23 mouse cellular contexts compared by ENCODE assay signal in genomic region chr17:83708891-83709290, GRCm38 (mm10). TPM values are rescaled to one million over a fixed set of nuclear protein-coding genes. Genes with fewer than 3 reads are reported as not detected.
A peak's percentile ranks its signal among the peaks of the same experiment; 100 is the strongest.
DNase-seq lines count a peak whose midpoint lies in the region; ATAC-seq and TF ChIP-seq lines count a peak whose summit lies in the region.
"Had no signal": no experiment of that assay in that cellular context is flagged by ENCODE, and none has a peak within 500 bp of the region (broad histone marks: within the 10 kb centered on the region; RNA-seq: fewer than 3 reads in every experiment).

No protein-coding gene starts in this region.

- H3K4me2 ChIP-seq in liver, embryonic 12.5 days = peak overlapping the region; percentile 97
- H3K4me2 ChIP-seq: hindbrain, embryonic 14.5 days; lung, embryonic 15.5 days; midbrain, embryonic 13.5 days; neural tube, embryonic 13.5 days had no signal

- H3K27ac ChIP-seq in spleen, adult 2 months (ENCODE audit: insufficient read depth, low read length) = peak overlapping the region; percentile 69
- H3K27ac ChIP-seq in liver, embryonic 12.5 days = peak overlapping the region; percentile 98
- H3K27ac ChIP-seq in small intestine, adult 2 months (ENCODE audit: insufficient read depth, low read depth, low read length) = peak overlapping the region; percentile 59; the same call in 1 of the 2 replicates
- no peak overlapping the region for H3K27ac ChIP-seq in heart, embryonic 10.5 days
- H3K27ac ChIP-seq: hindbrain, embryonic 14.5 days; lung, embryonic 15.5 days; midbrain, embryonic 13.5 days; neural tube, embryonic 13.5 days; stomach, postnatal 0 days had no signal

- no peaks in the 10 kb centered on the region for H3K27me3 ChIP-seq in spleen, adult 2 months (ENCODE audit: control insufficient read depth, insufficient read depth, low read length)
- no peaks in the 10 kb centered on the region for H3K27me3 ChIP-seq in G1E (ENCODE audit: insufficient read depth, low read length)
- H3K27me3 ChIP-seq in liver, embryonic 12.5 days (replicated peaks) = no peaks in the 10 kb centered on the region
- H3K27me3 ChIP-seq in small intestine, adult 2 months (ENCODE audit: control insufficient read depth, insufficient read depth, low read length) = no peaks in the 10 kb centered on the region
- no peaks in the 10 kb centered on the region for H3K27me3 ChIP-seq in heart, embryonic 10.5 days (ENCODE audit: insufficient read depth, poor library complexity, severe bottlenecking)
- H3K27me3 ChIP-seq: lung, embryonic 15.5 days; midbrain, embryonic 13.5 days; neural tube, embryonic 13.5 days had no signal

- DNase-seq in spleen, adult 2 months (ENCODE audit: low read depth in 1 of 2, low spot score in 2 of 2) = no peak
- DNase-seq in spleen, postnatal 10 days (ENCODE audit: low spot score in 2 of 2) = no peak
- DNase-seq in G1E (ENCODE audit: low spot score) = no peak
- DNase-seq in heart, embryonic 10.5 days (ENCODE audit: low spot score) = no peak
- no peak for DNase-seq in cerebellum, postnatal 36 days
- no peak for DNase-seq in lung, postnatal 14 days
- DNase-seq: adrenal gland, postnatal 10 days; cerebellum, adult 11 months; cerebellum, postnatal 10 days; gastrocnemius, postnatal 10 days; heart, adult 18-20 months; heart, postnatal 36 days; kidney, adult 18-20 months; kidney, postnatal 10 days; right cerebral cortex, postnatal 14 days; thymus, postnatal 14 days had no signal

- no peak for TF ChIP-seq CTCF in spleen, adult 2 months (IDR thresholded peaks at IDR 0.05; ENCODE audit: extremely low read depth, insufficient read depth, insufficient read length, insufficient replicate concordance)
- TF ChIP-seq CTCF in G1E (IDR thresholded peaks at IDR 0.05; ENCODE audit: low read depth, low read length) = no peak
- no peak for TF ChIP-seq CTCF in small intestine, adult 2 months (IDR thresholded peaks at IDR 0.05; ENCODE audit: extremely low read depth, insufficient read length, insufficient replicate concordance, low read depth, low read length)

- H3K9ac ChIP-seq in liver, embryonic 12.5 days = 0 out of 2 replicates have a peak overlapping the region, but pooled peaks have one; percentile 97
- H3K9ac ChIP-seq: hindbrain, embryonic 14.5 days; lung, embryonic 15.5 days; midbrain, embryonic 13.5 days; neural tube, embryonic 13.5 days had no signal

- no peaks in the 10 kb centered on the region for H3K9me3 ChIP-seq in G1E (replicated peaks)
- H3K9me3 ChIP-seq in liver, embryonic 12.5 days (replicated peaks) = no peaks in the 10 kb centered on the region
- H3K9me3 ChIP-seq in heart, embryonic 10.5 days = no peaks in the 10 kb centered on the region
- H3K9me3 ChIP-seq: lung, embryonic 15.5 days; midbrain, embryonic 13.5 days; neural tube, embryonic 13.5 days had no signal

- no peak for TF ChIP-seq POLR2A in spleen, adult 2 months (IDR thresholded peaks at IDR 0.05; ENCODE audit: low read depth, low read length)
- TF ChIP-seq POLR2A in small intestine, adult 2 months (IDR thresholded peaks at IDR 0.05; ENCODE audit: low read depth, low read length) = no peak

- peak overlapping the region; percentile 11; the same call in 1 of the 2 replicates for H3K4me3 ChIP-seq in spleen, adult 2 months (ENCODE audit: extremely low read depth, insufficient read depth, insufficient read length)
- H3K4me3 ChIP-seq in G1E (ENCODE audit: low read depth, low read length) = peak overlapping the region; percentile 51; the same call in 1 of the 2 replicates
- no peak overlapping the region for H3K4me3 ChIP-seq in liver, embryonic 12.5 days
- no peak overlapping the region for H3K4me3 ChIP-seq in small intestine, adult 2 months (ENCODE audit: low read depth, low read length)
- H3K4me3 ChIP-seq in heart, embryonic 10.5 days = no peak overlapping the region
- H3K4me3 ChIP-seq: lung, embryonic 15.5 days; midbrain, embryonic 13.5 days; neural tube, embryonic 13.5 days had no signal

- ATAC-seq in G1E (ENCODE audit: extremely low read depth, insufficient number of reproducible peaks, low FRiP score, poor library complexity, severe bottlenecking) = no peak
- no peak for ATAC-seq in liver, embryonic 12.5 days
- ATAC-seq: midbrain, embryonic 13.5 days had no signal

- 80% methylated on average over 6 of the region's 6 CpGs for WGBS in spleen, adult 2 months
- WGBS in liver, embryonic 12.5 days (ENCODE audit: insufficient replicate concordance) = 64% methylated on average over 6 of the region's 6 CpGs
- WGBS in small intestine, adult 2 months = 72% methylated on average over 6 of the region's 6 CpGs
- WGBS in heart, embryonic 10.5 days = 84% methylated on average over 6 of the region's 6 CpGs

- peaks cover 4% of the 10 kb centered on the region for H3K36me3 ChIP-seq in spleen, adult 2 months (ENCODE audit: control insufficient read depth, insufficient read depth, low read length)
- peaks cover 48% of the 10 kb centered on the region for H3K36me3 ChIP-seq in G1E (replicated peaks)
- peaks cover 48% of the 10 kb centered on the region for H3K36me3 ChIP-seq in liver, embryonic 12.5 days
- H3K36me3 ChIP-seq in small intestine, adult 2 months (ENCODE audit: control insufficient read depth, insufficient read depth, low read length) = peaks cover 7% of the 10 kb centered on the region
- peaks cover 34% of the 10 kb centered on the region for H3K36me3 ChIP-seq in heart, embryonic 10.5 days

- H3K4me1 ChIP-seq in spleen, adult 2 months (ENCODE audit: control insufficient read depth, insufficient read depth, insufficient read length) = peaks cover 12% of the 10 kb centered on the region; the same call in 1 of the 2 replicates
- H3K4me1 ChIP-seq in G1E (ENCODE audit: insufficient read depth, low read depth, low read length) = peaks cover 53% of the 10 kb centered on the region
- H3K4me1 ChIP-seq in liver, embryonic 12.5 days = peaks cover 61% of the 10 kb centered on the region
- H3K4me1 ChIP-seq in small intestine, adult 2 months (ENCODE audit: control insufficient read depth, insufficient read depth, insufficient read length, low read length) = peaks cover 15% of the 10 kb centered on the region
- peaks cover 22% of the 10 kb centered on the region for H3K4me1 ChIP-seq in heart, embryonic 10.5 days

RNA-seq across cellular contexts. Expression of gene Mta3, which starts 2.9 kb away (rescaled TPM):
- polyA plus RNA-seq in spleen, adult 2 months (2012; rRNA removed) = 30.5 and 45.5 TPM in 2 replicates
- total RNA-seq in G1E (2014; fragmentation: Nextera tagmentation) (169 and 179 TPM in 2 replicates), G1E (2017) (33.7 and 35.3 TPM in 2 replicates)
- 114 and 126 TPM in 2 replicates for polyA plus RNA-seq in G1E (2012)
- 60.2 and 66.4 TPM in 2 replicates for polyA plus RNA-seq in liver, embryonic 12.5 days (2016; fragmentation: Nextera tagmentation; extraction: Ambion mirVana)
- 13.7 and 40.1 TPM in 2 replicates for polyA plus RNA-seq in small intestine, adult 2 months (2012; rRNA removed)
- 45.7 and 50.5 TPM in 2 replicates for polyA plus RNA-seq in heart, embryonic 10.5 days (2016; fragmentation: Nextera tagmentation; extraction: Ambion mirVana)

Comparison
In these comparisons a context has a peak if more than half of its experiments do, and no peak if none do; other contexts are left out.
1. H3K4me3 ChIP-seq: peak in spleen, adult 2 months (single experiment) and G1E (single experiment); none in liver, embryonic 12.5 days (single experiment), small intestine, adult 2 months (single experiment) and heart, embryonic 10.5 days (single experiment).